Mouse (Mus musculus): ENCODE results near the gene Trap1.

- TF ChIP-seq CTCF (IDR thresholded peaks at IDR 0.05; ENCODE audit: control insufficient read depth, insufficient read depth, insufficient read length) (no peak), USF1 (IDR thresholded peaks at IDR 0.05; ENCODE audit: low read depth) (no peak), MAX (IDR thresholded peaks at IDR 0.05) (no peak), MYOG (IDR thresholded peaks at IDR 0.05; ENCODE audit: control insufficient read depth, extremely low read depth, insufficient read length) (no peak), FOSL1 (IDR thresholded peaks at IDR 0.05; ENCODE audit: insufficient read depth, low read length, poor library complexity, severe bottlenecking) (no peak), CEBPB (IDR thresholded peaks at IDR 0.05; ENCODE audit: low read depth) (no peak), MYOD1 (IDR thresholded peaks at IDR 0.05; ENCODE audit: control insufficient read depth, insufficient read length, low read depth) (no peak)
These were observed 40.8 kb downstream of the Trap1 start, which contains the start of gene Dnase1 for GRCm38 (mm10) chr16:4036807-4037206.

Data from C2C12 (cell line).